Mouse (Mus musculus): Measurements from ENCODE around the gene Usp21. TPM values are rescaled to one million over a fixed set of nuclear protein-coding genes. Genes with fewer than 3 reads are reported as not detected.
"Not testable (repeated sequence)": the region's sequence is repeated elsewhere in the genome, so short reads cannot be mapped to it uniquely, and the experiment has no call there.

The Usp21 gene
- total and polyA plus RNA-seq, 3 experiments = 10.0 to 66.4 TPM; not detected in 1

- TF ChIP-seq ETS1 (IDR thresholded peaks at IDR 0.05; ENCODE audit: low read depth, low read length) (no peak), RAD21 (IDR thresholded peaks at IDR 0.05; ENCODE audit: low read depth, low read length) (no peak), CHD1 (IDR thresholded peaks at IDR 0.05; ENCODE audit: low read depth, low read length) (no peak), ZC3H11A (IDR thresholded peaks at IDR 0.05; ENCODE audit: low read depth, low read length) (no peak), TAL1 (IDR thresholded peaks at IDR 0.05; ENCODE audit: low read length) (no peak), NELFE (IDR thresholded peaks at IDR 0.05; ENCODE audit: low read depth, low read length) (no peak), TCF12 (IDR thresholded peaks at IDR 0.05; ENCODE audit: low read depth, low read length) (no peak), MAZ (IDR thresholded peaks at IDR 0.05; ENCODE audit: low read depth, low read length) (no peak), GABPA (IDR thresholded peaks at IDR 0.05; ENCODE audit: low read depth, low read length) (no peak), KAT2A (conservative IDR thresholded peaks at IDR 0.05; ENCODE audit: low read depth, low read length) (no peak), MXI1 (IDR thresholded peaks at IDR 0.05; ENCODE audit: low read depth, low read length) (no peak)
- H3K79me2 ChIP-seq (ENCODE audit: control insufficient read depth, insufficient read depth, low read length, poor library complexity) = peaks cover 11% of the 10 kb centered on the region
- H3K9ac ChIP-seq (ENCODE audit: control insufficient read depth, low read depth, low read length, poor library complexity, severe bottlenecking) = no peak overlapping the region
- H3K4me3 ChIP-seq (ENCODE audit: control insufficient read depth in 1 of 2, insufficient read depth in 1 of 2, low read depth in 2 of 2, low read length in 2 of 2) = no peak overlapping the region
- H3K4me1 ChIP-seq (ENCODE audit: control insufficient read depth in 1 of 2, insufficient read depth in 2 of 2, low read length in 2 of 2) = peaks cover 2 to 21% of the 10 kb centered on the region in 2 experiments; a peak in 3 of 4 replicates
- no peaks in the 10 kb centered on the region for H3K9me3 ChIP-seq (replicated peaks; ENCODE audit: insufficient read depth, low read length)
- no peaks in the 10 kb centered on the region for H3K27me3 ChIP-seq (ENCODE audit: control insufficient read depth in 1 of 2, insufficient read depth in 2 of 2, low read length in 2 of 2)
- H3K36me3 ChIP-seq (ENCODE audit: control insufficient read depth in 1 of 2, insufficient read depth in 2 of 2, low read length in 2 of 2) = peaks cover 2 to 12% of the 10 kb centered on the region in 2 experiments; a peak in 3 of 4 replicates
- H3K27ac ChIP-seq (ENCODE audit: control insufficient read depth, low read depth, low read length) = no peak overlapping the region
- DNase-seq (ENCODE audit: low read depth, low spot score) = no peak
These were observed 42.4 kb downstream of the Usp21 start for GRCm38 (mm10) chr1:171245353-171245752.

GRCm38 (mm10) chr1:171241952-171242351 is 45.8 kb downstream of the Usp21 start:
- not testable (repeated sequence) for DNase-seq (ENCODE audit: low read depth, low spot score); H3K9me3 ChIP-seq (replicated peaks; ENCODE audit: insufficient read depth, low read length); H3K4me3 ChIP-seq (ENCODE audit: control insufficient read depth in 1 of 2, insufficient read depth in 1 of 2, low read depth in 2 of 2, low read length in 2 of 2); H3K27me3 ChIP-seq (ENCODE audit: control insufficient read depth in 1 of 2, insufficient read depth in 2 of 2, low read length in 2 of 2); H3K9ac ChIP-seq (ENCODE audit: control insufficient read depth, low read depth, low read length, poor library complexity, severe bottlenecking); H3K27ac ChIP-seq (ENCODE audit: control insufficient read depth, low read depth, low read length)
- H3K36me3 ChIP-seq (ENCODE audit: control insufficient read depth in 1 of 2, insufficient read depth in 2 of 2, low read length in 2 of 2) = peaks cover 4 to 12% of the 10 kb centered on the region in 2 experiments; a peak in 3 of 4 replicates
- H3K79me2 ChIP-seq (ENCODE audit: control insufficient read depth, insufficient read depth, low read length, poor library complexity) = peaks cover 11% of the 10 kb centered on the region
- H3K4me1 ChIP-seq (ENCODE audit: control insufficient read depth in 1 of 2, insufficient read depth in 2 of 2, low read length in 2 of 2) = peaks cover 2 to 12% of the 10 kb centered on the region in 2 experiments; a peak in 3 of 4 replicates

GRCm38 (mm10) chr1:171240911-171241310 is 46.9 kb downstream of the Usp21 start:
- peaks cover 2% of the 10 kb centered on the region for H3K79me2 ChIP-seq (ENCODE audit: control insufficient read depth, insufficient read depth, low read length, poor library complexity)
- no peak overlapping the region for H3K27ac ChIP-seq (ENCODE audit: control insufficient read depth, low read depth, low read length)
- no peak overlapping the region for H3K4me3 ChIP-seq (ENCODE audit: control insufficient read depth in 1 of 2, insufficient read depth in 1 of 2, low read depth in 2 of 2, low read length in 2 of 2)
- H3K36me3 ChIP-seq (ENCODE audit: control insufficient read depth in 1 of 2, insufficient read depth in 2 of 2, low read length in 2 of 2) = peaks cover 4 to 8% of the 10 kb centered on the region in 2 experiments; a peak in 3 of 4 replicates
- H3K27me3 ChIP-seq (ENCODE audit: control insufficient read depth in 1 of 2, insufficient read depth in 2 of 2, low read length in 2 of 2) = no peaks in the 10 kb centered on the region
- no peak for DNase-seq (ENCODE audit: low read depth, low spot score)
- H3K9me3 ChIP-seq (replicated peaks; ENCODE audit: insufficient read depth, low read length) = no peaks in the 10 kb centered on the region
- H3K4me1 ChIP-seq (ENCODE audit: control insufficient read depth in 1 of 2, insufficient read depth in 2 of 2, low read length in 2 of 2) = peaks cover 0 to 6% of the 10 kb centered on the region in 2 experiments; a peak in 3 of 4 replicates
- no peak overlapping the region for H3K9ac ChIP-seq (ENCODE audit: control insufficient read depth, low read depth, low read length, poor library complexity, severe bottlenecking)
- TF ChIP-seq ZC3H11A (IDR thresholded peaks at IDR 0.05; ENCODE audit: low read depth, low read length) (no peak), ZNF384 (IDR thresholded peaks at IDR 0.05; ENCODE audit: low read depth, low read length) (no peak), E2F4 (IDR thresholded peaks at IDR 0.05; ENCODE audit: borderline replicate concordance, low read depth, low read length) (no peak), ZKSCAN1 (IDR thresholded peaks at IDR 0.05; ENCODE audit: low read depth, low read length) (no peak), POLR2AphosphoS2 (IDR thresholded peaks at IDR 0.05; ENCODE audit: low read length) (no peak), USF2 (IDR thresholded peaks at IDR 0.05; ENCODE audit: borderline replicate concordance in 1 of 2, insufficient read depth in 1 of 2, low read depth in 1 of 2, low read length in 2 of 2) (no peak), CHD1 (IDR thresholded peaks at IDR 0.05; ENCODE audit: low read depth, low read length) (no peak), UBTF (IDR thresholded peaks at IDR 0.05; ENCODE audit: borderline replicate concordance, insufficient read depth, low read depth, low read length) (no peak), GABPA (IDR thresholded peaks at IDR 0.05; ENCODE audit: low read depth, low read length) (no peak), MAZ (IDR thresholded peaks at IDR 0.05; ENCODE audit: low read depth, low read length) (no peak), JUND (IDR thresholded peaks at IDR 0.05; ENCODE audit: low read depth, low read length) (no peak), MAX (IDR thresholded peaks at IDR 0.05; ENCODE audit: low read length) (no peak), MAFK (IDR thresholded peaks at IDR 0.05; ENCODE audit: borderline replicate concordance, low read depth, low read length) (no peak), TCF12 (IDR thresholded peaks at IDR 0.05; ENCODE audit: low read depth, low read length) (no peak), CHD2 (IDR thresholded peaks at IDR 0.05; ENCODE audit: low read length) (no peak), HCFC1 (IDR thresholded peaks at IDR 0.05; ENCODE audit: low read depth, low read length) (no peak), POLR2AphosphoS5 (IDR thresholded peaks at IDR 0.05; ENCODE audit: borderline replicate concordance, low read depth, low read length) (no peak), MEF2A (IDR thresholded peaks at IDR 0.05; ENCODE audit: extremely low read depth, insufficient replicate concordance, low read depth, low read length, poor library complexity, severe bottlenecking) (no peak)
